Mouse (Mus musculus): ENCODE measurements around the gene Slc2a4. TPM values are rescaled to one million over a fixed set of nuclear protein-coding genes. Genes with fewer than 3 reads are reported as not detected.

Slc2a4 gene
- polyA plus RNA-seq, 1 experiment from 2014 or later, result 22.4 TPM

GRCm38 (mm10) chr11:69990850-69991691 lies 43.1 kb upstream of the Slc2a4 start, which contains the start of gene Gabarap:
Gabarap (plus strand) TSS chr11:69991143.
- H3K9me3 ChIP-seq (ENCODE audit: low read length), result no peaks in the 10 kb centered on the region
- 0% methylated on average over 40 of the region's 40 CpGs for WGBS
- H3K9ac ChIP-seq (replicated peaks; ENCODE audit: low read length), result peak within 1 kb of the TSS; percentile 94
- H3K36me3 ChIP-seq (ENCODE audit: insufficient read depth, low read length), result peaks cover 34% of the 10 kb centered on the region
- peaks cover 21% of the 10 kb centered on the region for H3K4me1 ChIP-seq (ENCODE audit: insufficient read depth, low read length)
- H3K4me3 ChIP-seq (ENCODE audit: low read length), result peak within 1 kb of the TSS; percentile 95
- H3K27ac ChIP-seq (ENCODE audit: low read length), result peak within 1 kb of the TSS; percentile 96
- peak within 1 kb of the TSS; percentile 71 for H3K4me2 ChIP-seq (replicated peaks; ENCODE audit: low read depth, low read length)
- ATAC-seq (ENCODE audit: low FRiP score, low TSS enrichment), result peak; percentile 76
- H3K27me3 ChIP-seq (ENCODE audit: insufficient read depth, low read length), result no peaks in the 10 kb centered on the region

GRCm38 (mm10) chr11:69989949-69990348 lies 42.0 kb upstream of the Slc2a4 start:
- WGBS, result 88% methylated on average over 8 of the region's 8 CpGs

GRCm38 (mm10) chr11:69984431-69984830 lies 36.4 kb upstream of the Slc2a4 start:
- H3K4me2 ChIP-seq (replicated peaks; ENCODE audit: low read depth, low read length), result no peak overlapping the region
- peaks cover 41% of the 10 kb centered on the region for H3K36me3 ChIP-seq (ENCODE audit: insufficient read depth, low read length)
- H3K4me1 ChIP-seq (ENCODE audit: insufficient read depth, low read length), result peaks cover 21% of the 10 kb centered on the region
- H3K27ac ChIP-seq (ENCODE audit: low read length), result no peak overlapping the region
- 87% methylated on average over 8 of the region's 8 CpGs for WGBS
- H3K9me3 ChIP-seq (ENCODE audit: low read length), result no peaks in the 10 kb centered on the region
- no peak overlapping the region for H3K4me3 ChIP-seq (ENCODE audit: low read length)
- H3K9ac ChIP-seq (replicated peaks; ENCODE audit: low read length), result no peak overlapping the region
- no peaks in the 10 kb centered on the region for H3K27me3 ChIP-seq (ENCODE audit: insufficient read depth, low read length)
- ATAC-seq (ENCODE audit: low FRiP score, low TSS enrichment), result no peak

More at GRCm38 (mm10) chr11:69989949-69990348, 42.0 kb upstream of the Slc2a4 start:
- Histone ChIP-seq H3K36me3 (ENCODE audit: insufficient read depth, low read length) (peaks cover 43% of the 10 kb centered on the region), H3K9ac (replicated peaks; ENCODE audit: low read length) (0 out of 2 replicates have a peak overlapping the region, but pooled peaks have one; percentile 6), H3K4me1 (ENCODE audit: insufficient read depth, low read length) (peaks cover 18% of the 10 kb centered on the region), H3K27me3 (ENCODE audit: insufficient read depth, low read length) (no peaks in the 10 kb centered on the region), H3K4me2 (replicated peaks; ENCODE audit: low read depth, low read length) (no peak overlapping the region), H3K27ac (ENCODE audit: low read length) (peak overlapping the region; percentile 29; the same call in 1 of the 2 replicates), H3K9me3 (ENCODE audit: low read length) (no peaks in the 10 kb centered on the region), H3K4me3 (ENCODE audit: low read length) (no peak overlapping the region)
- 0 out of 2 replicates have a peak, but pooled peaks have one; percentile 10 for ATAC-seq (ENCODE audit: low FRiP score, low TSS enrichment)

- peak overlapping the region; percentile 66 for H3K9ac ChIP-seq (replicated peaks; ENCODE audit: low read length)
- peaks cover 28% of the 10 kb centered on the region for H3K4me1 ChIP-seq (ENCODE audit: insufficient read depth, low read length)
- peaks cover 34% of the 10 kb centered on the region for H3K36me3 ChIP-seq (ENCODE audit: insufficient read depth, low read length)
- H3K9me3 ChIP-seq (ENCODE audit: low read length), result no peaks in the 10 kb centered on the region
- no peak for ATAC-seq (ENCODE audit: low FRiP score, low TSS enrichment)
- H3K4me3 ChIP-seq (ENCODE audit: low read length), result peak overlapping the region; percentile 100; the same call in 1 of the 2 replicates
- H3K4me2 ChIP-seq (replicated peaks; ENCODE audit: low read depth, low read length), result peak overlapping the region; percentile 86
- 69% methylated on average over 4 of the region's 4 CpGs for WGBS
- H3K27me3 ChIP-seq (ENCODE audit: insufficient read depth, low read length), result no peaks in the 10 kb centered on the region
- peak overlapping the region; percentile 61; the same call in 1 of the 2 replicates for H3K27ac ChIP-seq (ENCODE audit: low read length)
These were observed 35.4 kb upstream of the Slc2a4 start for GRCm38 (mm10) chr11:69983377-69983776.

GRCm38 (mm10) chr11:69982877-69983276 lies 34.9 kb upstream of the Slc2a4 start:
- peaks cover 28% of the 10 kb centered on the region for H3K4me1 ChIP-seq (ENCODE audit: insufficient read depth, low read length)
- H3K27me3 ChIP-seq (ENCODE audit: insufficient read depth, low read length), result no peaks in the 10 kb centered on the region
- H3K4me2 ChIP-seq (replicated peaks; ENCODE audit: low read depth, low read length), result peak overlapping the region; percentile 86
- no peaks in the 10 kb centered on the region for H3K9me3 ChIP-seq (ENCODE audit: low read length)
- peak overlapping the region; percentile 61; the same call in 1 of the 2 replicates for H3K27ac ChIP-seq (ENCODE audit: low read length)
- ATAC-seq (ENCODE audit: low FRiP score, low TSS enrichment), result no peak
- WGBS, result 7% methylated on average over 5 of the region's 5 CpGs
- H3K4me3 ChIP-seq (ENCODE audit: low read length), result peak overlapping the region; percentile 100
- H3K9ac ChIP-seq (replicated peaks; ENCODE audit: low read length), result peak overlapping the region; percentile 66
- H3K36me3 ChIP-seq (ENCODE audit: insufficient read depth, low read length), result peaks cover 33% of the 10 kb centered on the region

- no peak for ATAC-seq (ENCODE audit: low FRiP score, low TSS enrichment)
- no peaks in the 10 kb centered on the region for H3K27me3 ChIP-seq (ENCODE audit: insufficient read depth, low read length)
- peak within 1 kb of the TSS; percentile 99 for H3K9ac ChIP-seq (replicated peaks; ENCODE audit: low read length)
- peaks cover 38% of the 10 kb centered on the region for H3K36me3 ChIP-seq (ENCODE audit: insufficient read depth, low read length)
- H3K4me2 ChIP-seq (replicated peaks; ENCODE audit: low read depth, low read length), result peak within 1 kb of the TSS; percentile 86
- peak within 1 kb of the TSS; percentile 99 for H3K27ac ChIP-seq (ENCODE audit: low read length)
- peaks cover 28% of the 10 kb centered on the region for H3K4me1 ChIP-seq (ENCODE audit: insufficient read depth, low read length)
- 42% methylated on average over 8 of the region's 8 CpGs for WGBS
- H3K9me3 ChIP-seq (ENCODE audit: low read length), result no peaks in the 10 kb centered on the region
- peak within 1 kb of the TSS; percentile 100 for H3K4me3 ChIP-seq (ENCODE audit: low read length)
These were observed 34.2 kb upstream of the Slc2a4 start, which contains the start of gene Elp5 for GRCm38 (mm10) chr11:69982225-69982624. Elp5 (minus strand) TSS chr11:69982517.

- Histone ChIP-seq H3K27me3 (ENCODE audit: insufficient read depth, low read length) (no peaks in the 10 kb centered on the region), H3K4me3 (ENCODE audit: low read length) (peak within 1 kb of the TSS; percentile 100), H3K27ac (ENCODE audit: low read length) (peak within 1 kb of the TSS; percentile 99), H3K4me1 (ENCODE audit: insufficient read depth, low read length) (peaks cover 28% of the 10 kb centered on the region), H3K36me3 (ENCODE audit: insufficient read depth, low read length) (peaks cover 38% of the 10 kb centered on the region), H3K4me2 (replicated peaks; ENCODE audit: low read depth, low read length) (peak within 1 kb of the TSS; percentile 86), H3K9me3 (ENCODE audit: low read length) (no peaks in the 10 kb centered on the region), H3K9ac (replicated peaks; ENCODE audit: low read length) (peak within 1 kb of the TSS; percentile 99)
- peak; percentile 36 for ATAC-seq (ENCODE audit: low FRiP score, low TSS enrichment)
- 0% methylated on average over 43 of the region's 43 CpGs for WGBS
These were observed 33.3 kb upstream of the Slc2a4 start, which contains the start of gene Ctdnep1 for GRCm38 (mm10) chr11:69981141-69981762. Ctdnep1 (plus strand) TSS chr11:69981156.

- WGBS, result 0% methylated on average over 39 of the region's 60 CpGs
- no peaks in the 10 kb centered on the region for H3K9me3 ChIP-seq (ENCODE audit: low read length)
- no peaks in the 10 kb centered on the region for H3K27me3 ChIP-seq (ENCODE audit: insufficient read depth, low read length)
- H3K27ac ChIP-seq (ENCODE audit: low read length), result peak overlapping the region; percentile 99
- peak; percentile 94 for ATAC-seq (ENCODE audit: low FRiP score, low TSS enrichment)
- peaks cover 28% of the 10 kb centered on the region for H3K4me1 ChIP-seq (ENCODE audit: insufficient read depth, low read length)
- peak overlapping the region; percentile 99 for H3K9ac ChIP-seq (replicated peaks; ENCODE audit: low read length)
- peaks cover 37% of the 10 kb centered on the region for H3K36me3 ChIP-seq (ENCODE audit: insufficient read depth, low read length)
- H3K4me3 ChIP-seq (ENCODE audit: low read length), result peak overlapping the region; percentile 100
- H3K4me2 ChIP-seq (replicated peaks; ENCODE audit: low read depth, low read length), result peak overlapping the region; percentile 86
These were observed 32.5 kb upstream of the Slc2a4 start for GRCm38 (mm10) chr11:69980196-69981140.

- Histone ChIP-seq H3K4me2 (replicated peaks; ENCODE audit: low read depth, low read length) (peak overlapping the region; percentile 84), H3K4me3 (ENCODE audit: low read length) (peak overlapping the region; percentile 100), H3K4me1 (ENCODE audit: insufficient read depth, low read length) (peaks cover 28% of the 10 kb centered on the region), H3K9me3 (ENCODE audit: low read length) (no peaks in the 10 kb centered on the region), H3K27ac (ENCODE audit: low read length) (peak overlapping the region; percentile 99), H3K9ac (replicated peaks; ENCODE audit: low read length) (peak overlapping the region; percentile 99), H3K27me3 (ENCODE audit: insufficient read depth, low read length) (no peaks in the 10 kb centered on the region), H3K36me3 (ENCODE audit: insufficient read depth, low read length) (peaks cover 37% of the 10 kb centered on the region)
- ATAC-seq (ENCODE audit: low FRiP score, low TSS enrichment), result no peak
- 2% methylated on average over 16 of the region's 16 CpGs for WGBS
These were observed 31.8 kb upstream of the Slc2a4 start for GRCm38 (mm10) chr11:69979827-69980195.

All from kidney, embryonic 16.5 days (tissue).